Mouse (Mus musculus): ENCODE measurements around the gene Galnt2. TPM values are rescaled to one million over a fixed set of nuclear protein-coding genes. Genes with fewer than 3 reads are reported as not detected.

Gene Galnt2
- total RNA-seq (2014; fragmentation: Nextera tagmentation) (9.5 and 12.4 TPM in 2 replicates), total RNA-seq (2017) (1.9 and 6.8 TPM in 2 replicates)

GRCm38 (mm10) chr8:124231176-124231484, at the start of gene Galnt2:
TSS of gene Galnt2 (plus strand) at chr8:124231391.
- peak; percentile 81 for ATAC-seq (replicated peaks; ENCODE audit: low FRiP score, low TSS enrichment, poor library complexity, severe bottlenecking)

GRCm38 (mm10) chr8:124181751-124182150, 49.4 kb upstream of the Galnt2 start:
- ATAC-seq (replicated peaks; ENCODE audit: low FRiP score, low TSS enrichment, poor library complexity, severe bottlenecking): no peak

GRCm38 (mm10) chr8:124182224-124182623, 49.0 kb upstream of the Galnt2 start:
- no peak for ATAC-seq (replicated peaks; ENCODE audit: low FRiP score, low TSS enrichment, poor library complexity, severe bottlenecking)

DNA sequence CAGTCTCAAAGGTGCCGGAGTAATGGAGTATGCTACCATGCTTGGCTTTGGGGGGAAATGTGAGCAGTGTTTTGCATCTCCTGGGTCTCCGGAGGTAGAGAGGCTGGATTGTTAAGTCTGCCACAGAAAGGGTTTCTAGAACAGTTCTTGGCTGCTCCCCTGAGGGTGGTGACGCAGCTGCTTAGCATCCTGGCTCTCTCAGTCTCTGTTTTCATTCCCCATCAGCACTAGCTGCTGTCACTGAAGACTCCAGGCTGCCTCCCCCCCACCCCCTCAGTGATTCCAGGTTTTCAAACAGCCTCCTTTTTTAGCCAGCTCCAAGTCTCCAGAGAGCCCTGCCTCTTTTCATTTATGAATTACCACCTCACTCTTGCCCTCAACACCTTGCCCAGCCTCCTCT, 47.1 kb upstream of the Galnt2 start:
- ATAC-seq (replicated peaks; ENCODE audit: low FRiP score, low TSS enrichment, poor library complexity, severe bottlenecking): no peak

DNA sequence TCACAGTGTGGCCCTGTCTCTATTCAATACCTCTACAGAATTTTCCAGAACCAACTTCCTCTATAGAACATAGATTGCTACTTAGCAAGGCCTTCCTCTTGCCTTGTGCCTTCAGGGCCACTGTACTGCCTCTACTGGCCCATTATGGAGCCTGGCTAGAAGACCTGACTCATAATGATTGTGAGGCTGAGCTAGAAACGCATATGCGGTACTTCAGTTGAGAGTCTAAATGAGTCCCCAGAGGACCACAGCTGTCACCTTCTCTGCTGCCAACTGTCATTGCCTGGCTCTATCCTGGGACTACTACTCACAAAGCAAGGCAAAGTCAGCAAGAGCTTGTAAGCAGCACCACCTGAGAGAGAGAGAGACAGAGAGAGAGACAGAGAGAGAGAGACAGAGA, 46.7 kb upstream of the Galnt2 start:
- no peak for ATAC-seq (replicated peaks; ENCODE audit: low FRiP score, low TSS enrichment, poor library complexity, severe bottlenecking)

GRCm38 (mm10) chr8:124185081-124185480, 46.1 kb upstream of the Galnt2 start:
- no peak for ATAC-seq (replicated peaks; ENCODE audit: low FRiP score, low TSS enrichment, poor library complexity, severe bottlenecking)

DNA sequence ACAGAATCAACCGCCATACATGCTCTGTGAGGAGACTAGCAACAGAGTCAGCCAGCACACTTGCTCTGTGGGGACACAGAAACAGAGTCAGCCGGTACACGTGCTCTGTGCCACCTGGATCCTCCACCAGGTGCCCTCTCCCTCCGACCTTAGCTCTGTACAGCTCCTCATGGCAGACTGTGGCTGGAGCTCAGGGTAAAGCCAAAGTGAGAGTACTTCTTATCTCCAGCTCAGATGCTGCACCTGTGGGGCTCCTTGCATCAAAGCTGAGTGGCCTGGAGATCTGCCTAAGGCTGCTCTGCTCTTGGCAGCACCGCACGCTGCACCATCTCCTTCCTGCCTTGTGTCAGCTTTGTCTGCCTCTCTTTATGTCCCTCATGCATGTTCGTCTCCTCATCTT, 40.8 kb upstream of the Galnt2 start:
- no peak for ATAC-seq (replicated peaks; ENCODE audit: low FRiP score, low TSS enrichment, poor library complexity, severe bottlenecking)

DNA sequence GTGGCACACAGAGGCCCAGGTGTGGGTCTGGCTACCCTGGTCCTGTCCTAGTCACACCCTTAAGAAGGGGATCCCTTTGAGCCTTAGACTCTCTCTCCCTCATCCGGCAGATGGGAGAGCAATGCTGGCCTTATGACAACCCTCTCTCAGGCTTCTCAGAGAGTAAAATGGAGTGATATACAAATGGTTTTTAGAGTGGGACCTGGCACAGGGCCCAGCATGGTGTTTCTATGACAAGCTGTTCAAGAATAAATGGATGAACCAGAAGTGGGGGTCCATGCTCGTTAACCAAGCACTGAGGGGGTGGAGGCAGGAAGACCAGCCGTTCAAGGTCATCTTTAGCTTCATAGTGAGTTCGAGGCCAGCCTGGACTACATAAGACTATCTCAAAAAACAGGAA, 38.9 kb upstream of the Galnt2 start:
- ATAC-seq (replicated peaks; ENCODE audit: low FRiP score, low TSS enrichment, poor library complexity, severe bottlenecking): no peak

- ATAC-seq (replicated peaks; ENCODE audit: low FRiP score, low TSS enrichment, poor library complexity, severe bottlenecking): no peak
These were observed 38.2 kb upstream of the Galnt2 start for GRCm38 (mm10) chr8:124192976-124193375.

GRCm38 (mm10) chr8:124193992-124194391, 37.2 kb upstream of the Galnt2 start:
- ATAC-seq (replicated peaks; ENCODE audit: low FRiP score, low TSS enrichment, poor library complexity, severe bottlenecking): no peak

DNA sequence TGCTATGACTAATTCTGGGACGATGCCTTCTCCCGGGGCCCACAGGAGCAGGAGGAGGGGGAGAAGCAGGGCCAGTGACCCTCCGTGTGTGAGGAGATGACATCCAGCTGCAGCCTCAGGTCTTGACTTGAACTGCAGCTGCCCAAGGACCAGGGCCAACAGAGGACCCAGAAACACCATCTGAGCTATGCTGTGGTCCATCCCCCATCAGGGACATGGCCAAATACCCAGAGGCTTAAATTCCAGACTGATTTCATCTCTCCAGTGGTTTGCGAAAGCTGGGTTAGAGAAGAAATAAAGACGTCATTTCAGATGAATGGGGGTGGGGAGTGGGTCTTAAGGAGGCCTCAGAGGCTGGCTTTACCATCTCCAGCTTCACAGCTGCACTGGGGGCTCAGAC, 35.0 kb upstream of the Galnt2 start:
- no peak for ATAC-seq (replicated peaks; ENCODE audit: low FRiP score, low TSS enrichment, poor library complexity, severe bottlenecking)

DNA sequence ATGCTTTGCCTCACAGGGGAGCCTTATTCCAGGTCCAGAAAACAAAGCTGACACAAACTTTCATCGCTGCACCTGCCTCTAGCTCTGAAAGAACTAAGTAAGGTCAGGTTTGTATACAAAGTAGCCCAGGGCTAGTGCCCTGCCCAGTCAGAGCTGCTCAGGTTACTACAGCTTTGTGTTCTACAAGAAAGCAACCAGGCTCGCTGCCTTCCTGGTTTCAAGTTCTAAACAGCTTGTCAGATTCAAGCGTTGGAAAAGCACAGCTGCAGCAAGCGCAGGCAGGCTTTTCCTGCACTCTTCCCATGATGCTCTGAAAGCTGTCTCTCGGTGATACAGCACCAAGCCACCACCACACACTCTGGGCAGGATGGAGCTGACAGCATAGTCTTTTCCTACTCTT, 34.4 kb upstream of the Galnt2 start:
- ATAC-seq (replicated peaks; ENCODE audit: low FRiP score, low TSS enrichment, poor library complexity, severe bottlenecking): no peak

GRCm38 (mm10) chr8:124198230-124198629, 33.0 kb upstream of the Galnt2 start:
- no peak for ATAC-seq (replicated peaks; ENCODE audit: low FRiP score, low TSS enrichment, poor library complexity, severe bottlenecking)

DNA sequence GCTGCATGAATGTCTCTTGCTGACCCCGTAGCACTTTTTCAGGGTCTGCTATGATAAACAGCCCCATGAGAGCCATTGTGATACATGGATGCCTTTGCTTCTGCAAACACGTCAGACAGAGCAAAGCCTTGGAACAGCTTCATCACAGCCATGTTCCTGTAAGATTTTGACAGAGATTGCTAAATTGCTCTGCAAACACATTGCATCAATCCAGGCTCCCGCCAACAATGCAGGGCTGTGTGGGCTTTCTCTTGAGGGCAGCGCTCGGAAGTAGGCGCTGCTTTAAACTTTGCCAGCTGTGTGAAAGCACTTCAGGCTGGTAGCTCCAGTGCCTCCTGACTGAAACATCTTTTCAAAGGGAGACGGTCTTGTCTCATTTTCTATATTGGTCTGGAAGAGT, 30.8 kb upstream of the Galnt2 start:
- no peak for ATAC-seq (replicated peaks; ENCODE audit: low FRiP score, low TSS enrichment, poor library complexity, severe bottlenecking)

DNA sequence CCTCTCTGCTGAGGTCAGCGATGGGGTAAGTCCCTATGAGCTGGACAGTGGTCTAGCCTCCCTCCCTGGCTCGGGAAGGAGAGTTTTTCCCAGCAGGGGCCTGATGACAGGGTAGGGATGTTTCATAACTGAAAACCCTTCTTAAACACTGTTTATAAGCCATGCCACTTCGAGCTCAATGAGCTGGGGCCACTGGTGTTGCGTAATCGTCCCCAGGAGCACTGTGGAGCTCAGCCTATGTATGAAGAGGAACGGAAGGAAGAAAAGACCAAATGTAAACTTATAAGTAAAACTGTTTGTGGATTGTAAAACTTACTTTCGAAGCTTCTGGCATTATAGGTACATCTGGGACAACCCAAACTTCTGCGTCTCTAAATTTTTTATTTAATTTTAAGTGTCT, 29.5 kb upstream of the Galnt2 start:
- ATAC-seq (replicated peaks; ENCODE audit: low FRiP score, low TSS enrichment, poor library complexity, severe bottlenecking): no peak

- ATAC-seq (replicated peaks; ENCODE audit: low FRiP score, low TSS enrichment, poor library complexity, severe bottlenecking): no peak
These were observed 28.3 kb upstream of the Galnt2 start for GRCm38 (mm10) chr8:124202895-124203294.

DNA sequence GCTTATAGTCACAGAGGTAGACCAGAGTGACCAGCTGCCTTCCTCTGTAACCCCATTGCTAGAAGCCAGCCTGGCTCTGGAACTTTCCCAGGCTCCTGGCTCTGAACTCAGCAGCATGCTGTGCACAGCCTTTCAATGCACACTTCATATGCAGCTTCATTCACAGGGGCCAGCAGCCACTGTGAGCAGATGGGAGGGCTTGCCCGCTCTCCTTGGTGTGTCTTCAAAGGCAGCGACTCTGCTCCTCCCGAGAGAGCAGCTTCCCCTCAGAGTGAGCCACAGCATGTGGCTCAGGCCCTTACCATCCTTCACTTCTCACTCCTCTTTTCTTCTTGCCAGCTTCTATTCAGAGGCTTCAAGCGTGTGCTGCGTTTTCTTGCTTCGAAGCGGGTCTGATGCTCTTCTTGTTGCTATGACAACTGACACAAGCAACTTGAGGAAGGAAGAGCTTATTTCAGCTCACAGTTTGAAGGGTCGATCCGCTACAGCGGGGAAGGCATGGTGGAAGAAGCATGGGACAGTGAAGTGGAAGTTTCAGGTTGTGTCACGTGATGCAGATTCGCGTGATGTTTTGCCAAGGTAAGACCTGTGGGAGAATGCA, 27.1 kb upstream of the Galnt2 start:
- no peak for ATAC-seq (replicated peaks; ENCODE audit: low FRiP score, low TSS enrichment, poor library complexity, severe bottlenecking)

GRCm38 (mm10) chr8:124212148-124212547, 19.0 kb upstream of the Galnt2 start:
- no peak for ATAC-seq (replicated peaks; ENCODE audit: low FRiP score, low TSS enrichment, poor library complexity, severe bottlenecking)

DNA sequence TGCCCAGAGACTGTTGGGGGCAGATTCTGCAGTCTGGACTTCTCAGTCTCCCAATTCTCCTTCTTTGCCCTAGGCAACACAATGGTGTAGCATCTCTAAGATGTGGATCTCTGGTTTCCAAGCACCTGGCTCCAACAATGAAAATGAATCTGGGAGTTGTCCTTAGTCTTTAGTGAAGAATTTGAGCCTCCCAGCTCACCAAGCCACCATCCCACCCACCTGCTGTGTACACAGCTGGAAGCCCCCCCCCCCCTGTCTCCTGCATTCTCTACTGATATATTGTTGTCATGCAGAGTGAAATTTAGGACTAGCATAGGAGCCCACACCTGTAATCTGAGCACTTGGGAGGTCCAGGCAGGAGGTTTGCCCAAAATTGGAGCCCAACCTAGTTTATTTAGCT, 14.2 kb upstream of the Galnt2 start:
- no peak for ATAC-seq (replicated peaks; ENCODE audit: low FRiP score, low TSS enrichment, poor library complexity, severe bottlenecking)

- no peak for ATAC-seq (replicated peaks; ENCODE audit: low FRiP score, low TSS enrichment, poor library complexity, severe bottlenecking)
These were observed 1.3 kb upstream of the Galnt2 start for GRCm38 (mm10) chr8:124229883-124230282.

DNA sequence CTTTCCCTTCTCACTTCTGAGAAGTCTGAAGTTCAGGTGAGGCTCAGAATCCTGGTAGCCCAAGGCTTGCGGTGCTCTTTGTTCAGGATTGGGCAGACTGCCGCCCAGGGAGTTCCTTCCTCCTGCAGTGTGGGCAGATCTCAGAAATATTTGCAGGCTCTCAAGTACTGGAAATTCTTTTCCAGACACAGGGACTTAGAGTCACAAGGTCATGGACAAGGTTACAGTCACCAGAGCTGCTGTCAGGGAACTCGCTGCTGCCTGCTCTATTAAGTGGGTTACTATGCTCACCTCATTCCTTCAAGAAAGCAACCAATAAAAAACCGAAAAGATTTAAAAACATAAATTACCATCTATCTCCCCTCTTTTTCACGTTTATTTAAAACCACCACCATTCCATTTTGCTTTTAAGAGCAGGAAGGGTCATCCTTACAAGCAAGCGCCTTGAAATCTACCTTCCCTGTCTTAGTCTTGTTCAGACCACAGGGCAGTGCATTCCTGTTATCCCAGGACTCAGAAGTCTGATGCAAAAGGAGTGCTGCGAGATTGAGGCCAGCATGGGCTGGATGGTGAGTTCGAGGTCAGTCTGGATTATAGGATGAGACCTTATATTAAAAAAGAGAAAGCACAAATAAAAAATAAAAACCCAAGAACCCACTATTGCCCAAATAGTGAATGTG, 555 bp upstream of the Galnt2 start:
- ATAC-seq (replicated peaks; ENCODE audit: low FRiP score, low TSS enrichment, poor library complexity, severe bottlenecking): no peak
